Mouse (Mus musculus): Measurements from ENCODE around the gene Apba3.

The Apba3 gene

DNA sequence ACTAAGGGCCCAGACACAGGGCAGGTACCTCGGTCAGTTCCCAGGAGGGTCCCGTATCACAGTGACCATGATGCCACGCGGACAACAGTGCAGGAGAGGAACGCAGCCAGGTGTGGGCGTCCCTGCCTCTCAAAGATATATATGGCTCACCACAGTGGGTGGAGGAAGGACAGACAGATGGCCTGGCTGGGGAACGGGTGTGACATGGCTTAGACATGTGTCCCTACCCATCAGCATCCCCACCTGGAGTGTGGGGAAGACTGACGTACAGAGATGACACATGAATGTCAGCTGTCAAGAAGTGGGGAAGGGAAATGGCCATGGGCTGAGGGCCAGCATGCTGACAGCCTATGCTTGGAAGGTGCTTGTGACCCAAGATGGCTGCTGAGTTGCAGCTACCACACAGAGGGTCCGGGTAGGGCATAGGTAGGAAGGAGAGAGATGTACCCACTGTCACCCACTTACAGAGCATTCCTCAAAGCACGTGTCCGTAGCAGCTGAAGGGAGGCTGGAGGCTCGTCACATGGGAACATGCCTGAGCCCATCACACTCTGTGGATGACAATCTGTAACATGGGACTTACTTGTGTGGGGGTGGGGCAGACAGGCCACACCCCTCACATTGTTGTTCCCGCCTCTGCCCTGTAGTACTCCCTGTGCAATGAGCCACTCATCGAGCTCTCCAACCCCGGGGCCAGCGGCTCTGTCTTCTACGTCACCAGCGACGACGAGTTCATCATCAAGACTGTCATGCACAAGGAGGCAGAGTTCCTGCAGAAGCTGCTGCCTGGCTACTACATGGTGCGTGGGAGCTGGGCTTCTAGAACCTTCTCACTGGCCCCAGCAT lies 40.3 kb downstream of the Apba3 start:
- no peak for DNase-seq (ENCODE audit: low spot score in 2 of 2)

DNA sequence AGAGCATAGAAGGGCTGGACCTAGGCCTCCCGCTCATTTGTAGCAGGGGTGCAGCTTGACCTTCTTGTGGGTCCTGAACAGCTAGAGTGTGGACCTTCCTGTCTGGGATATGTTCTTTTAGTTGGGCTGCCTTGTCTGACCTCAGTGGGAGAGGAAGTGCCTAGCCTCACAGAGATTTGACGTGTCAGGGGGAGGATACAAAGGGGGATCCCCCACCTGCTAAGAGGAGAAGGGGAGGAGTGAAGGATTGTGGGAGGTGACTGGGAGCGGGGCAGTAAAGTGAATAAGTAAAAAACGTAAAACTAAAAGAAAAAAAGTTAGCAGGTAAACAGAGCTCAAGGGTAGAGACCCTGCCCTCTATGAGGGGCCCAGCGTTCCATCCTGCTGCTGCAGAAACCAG lies 42.8 kb downstream of the Apba3 start:
- DNase-seq (ENCODE audit: low spot score in 2 of 2): no peak

DNA sequence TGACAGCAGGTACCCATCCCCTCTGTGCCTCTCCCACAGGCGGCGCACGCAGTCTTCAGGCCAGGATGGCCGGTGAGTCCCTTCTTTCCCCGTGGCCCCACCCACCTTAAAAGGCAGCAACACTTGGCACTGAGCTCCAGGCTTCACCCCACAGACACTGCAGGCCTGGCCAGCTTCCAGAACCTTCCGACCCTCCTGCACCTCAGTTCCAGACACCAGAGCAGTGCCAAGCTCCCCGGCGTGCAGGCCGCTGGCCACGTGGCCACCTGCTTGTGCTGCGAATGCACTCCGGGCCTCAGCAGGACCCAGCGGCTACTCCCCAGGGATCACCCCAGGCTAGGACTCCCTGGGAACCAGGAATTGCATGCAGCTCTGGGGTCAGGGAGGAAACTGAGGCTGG lies 46.8 kb downstream of the Apba3 start:
- DNase-seq (ENCODE audit: low spot score in 2 of 2): no peak

DNA sequence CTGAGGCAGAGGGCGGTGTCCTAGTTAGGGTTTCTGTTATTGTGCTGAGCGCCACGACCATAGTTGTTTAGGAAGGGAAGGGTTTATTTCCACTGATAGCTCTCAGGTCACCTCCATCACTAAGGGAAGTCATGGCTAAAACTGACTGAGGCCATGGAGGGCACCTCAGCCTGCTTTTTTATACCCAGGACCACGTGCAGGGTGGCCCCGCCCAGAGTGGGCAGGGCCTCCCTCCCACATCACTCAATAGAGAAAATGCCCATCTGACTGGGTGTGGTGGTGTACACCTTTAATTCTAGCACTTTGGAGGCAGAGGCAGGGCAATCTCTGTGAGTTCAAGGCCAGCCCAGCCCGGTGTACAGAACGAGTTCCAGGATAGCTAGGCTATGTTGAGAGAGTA lies 47.4 kb downstream of the Apba3 start:
- DNase-seq (ENCODE audit: low spot score in 2 of 2): no peak

DNA sequence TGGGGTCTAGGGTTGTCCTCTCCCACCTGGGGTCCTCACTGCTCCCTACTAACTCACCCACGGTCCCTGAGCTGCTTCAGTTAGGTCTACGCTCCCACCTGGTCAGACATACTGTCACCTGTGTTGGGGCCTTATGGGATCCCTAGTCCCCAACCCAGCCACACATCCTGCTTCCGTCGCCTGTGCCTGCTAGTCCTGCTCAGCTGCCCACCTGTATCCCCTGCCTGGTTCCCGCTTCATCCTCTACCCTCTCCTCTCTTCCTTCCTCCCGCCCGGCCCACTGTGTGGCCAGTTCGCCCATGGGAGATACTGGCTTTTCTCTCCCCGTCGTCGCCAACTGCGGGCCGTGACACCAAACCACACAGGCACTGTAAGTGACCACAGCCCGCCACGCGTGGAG lies 48.8 kb downstream of the Apba3 start:
- no peak for DNase-seq (ENCODE audit: low spot score in 2 of 2)

DNA sequence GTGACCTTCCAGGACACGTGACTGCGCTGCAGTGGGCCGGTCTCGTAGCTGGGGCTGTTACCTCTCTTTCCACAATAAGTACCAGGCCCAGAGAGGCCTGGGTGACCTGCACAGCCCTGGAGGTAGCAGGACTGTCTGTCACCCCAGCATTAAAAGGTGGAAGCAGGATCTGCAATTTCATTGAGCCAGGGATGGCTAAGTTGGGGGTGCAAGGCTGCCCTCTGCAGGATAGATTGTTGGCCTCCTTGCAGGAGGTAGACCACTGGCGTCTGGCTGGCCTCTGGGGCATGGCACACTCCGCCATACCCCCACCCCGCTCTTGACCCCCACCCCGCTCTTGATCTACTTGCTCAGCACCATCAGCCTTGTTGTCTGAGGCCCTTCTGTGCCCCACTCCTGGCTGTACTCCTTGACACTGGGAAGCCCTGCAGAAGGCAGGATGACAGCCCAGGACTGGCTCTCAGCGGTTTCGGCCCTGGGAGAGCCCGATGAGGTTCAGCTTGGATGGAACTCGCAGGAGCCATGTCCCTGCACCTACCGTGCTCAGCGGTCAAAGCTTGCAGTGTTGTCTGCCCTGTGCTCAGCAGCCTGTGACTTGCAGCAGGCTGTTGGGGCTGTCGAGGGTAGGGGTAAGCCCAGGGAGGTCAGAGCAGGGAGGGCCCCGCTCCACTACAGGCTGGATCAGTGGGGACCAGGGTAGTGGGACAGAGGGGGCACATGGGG lies 49.7 kb downstream of the Apba3 start:
- DNase-seq (ENCODE audit: low spot score in 2 of 2): peak in 1 of 2 experiments; percentile 34

DNA sequence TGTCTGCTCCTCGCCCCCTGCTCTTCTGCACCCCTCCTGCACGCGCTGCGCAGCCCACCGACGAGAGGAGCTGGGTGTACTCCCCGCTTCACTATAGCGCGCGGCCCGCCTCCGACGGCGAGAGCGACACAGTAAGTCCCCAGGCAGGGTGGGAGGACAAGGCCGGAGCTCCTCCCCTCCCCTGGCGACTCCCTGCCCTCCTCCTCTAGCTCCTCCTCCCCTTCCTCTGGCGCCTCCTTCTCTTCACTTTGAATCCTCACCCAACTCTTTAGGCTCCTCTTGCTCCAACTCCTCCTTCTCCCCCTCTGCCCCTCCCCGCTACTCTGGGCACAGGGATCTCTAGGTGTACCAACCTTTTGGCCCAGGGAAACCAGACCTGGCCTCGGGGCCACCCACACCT lies 50.5 kb downstream of the Apba3 start:
- DNase-seq (ENCODE audit: low spot score in 2 of 2): no peak

DNA sequence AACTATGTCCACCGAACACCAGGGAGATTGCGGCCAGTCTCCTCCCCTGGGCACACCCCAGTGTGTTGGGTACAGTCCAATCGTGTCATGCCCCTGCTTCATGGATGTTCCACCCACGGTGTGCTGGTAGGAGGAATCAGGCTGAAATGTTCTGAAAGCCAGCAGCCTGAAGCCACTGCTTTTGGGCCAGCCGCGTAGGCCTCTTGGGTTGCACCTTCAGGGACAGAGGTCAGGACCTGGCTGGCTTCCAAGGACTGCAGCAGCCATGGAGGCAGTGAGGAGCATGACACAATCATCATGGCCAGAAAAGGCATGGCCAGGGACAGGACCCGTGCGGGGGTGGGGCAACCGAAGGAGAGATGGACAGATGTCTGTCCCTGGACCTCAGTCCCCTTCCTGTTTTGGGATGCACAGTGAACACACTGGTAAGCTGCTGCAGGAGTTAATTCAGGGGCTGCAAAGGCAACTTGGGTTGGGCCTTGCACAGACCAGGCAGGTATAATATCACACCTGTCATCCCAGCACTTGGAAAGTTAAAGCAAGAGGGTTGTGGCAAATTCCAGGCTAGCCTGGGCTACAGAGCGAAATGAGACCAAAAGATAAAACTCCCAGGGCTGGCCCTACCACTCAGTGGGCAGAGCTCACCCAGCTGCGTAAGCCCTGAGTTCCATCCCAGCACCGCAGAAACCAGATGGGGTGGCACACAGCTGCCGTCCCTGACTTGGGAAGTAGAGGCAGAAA lies 52.0 kb downstream of the Apba3 start:
- DNase-seq (ENCODE audit: low spot score in 2 of 2): no peak

DNA sequence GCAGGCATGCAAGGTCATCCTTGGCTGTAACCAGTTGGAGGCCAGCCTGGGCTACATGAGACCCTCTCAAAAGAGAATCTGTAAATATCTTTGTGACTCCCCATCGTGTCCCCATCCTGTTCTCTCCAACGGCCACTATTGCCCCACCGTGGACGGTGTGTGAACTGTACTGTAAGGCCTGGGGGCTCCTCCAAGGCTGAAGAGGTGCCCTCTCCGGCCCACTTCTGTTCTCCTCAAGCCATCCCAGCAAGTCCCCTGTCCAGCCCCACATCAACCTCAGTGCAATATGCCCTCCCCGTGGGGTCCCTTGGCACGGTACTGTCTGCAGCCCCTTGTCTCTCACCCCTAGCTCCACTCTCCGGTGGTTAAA lies 52.6 kb downstream of the Apba3 start:
- DNase-seq (ENCODE audit: low spot score in 2 of 2): no peak

DNA sequence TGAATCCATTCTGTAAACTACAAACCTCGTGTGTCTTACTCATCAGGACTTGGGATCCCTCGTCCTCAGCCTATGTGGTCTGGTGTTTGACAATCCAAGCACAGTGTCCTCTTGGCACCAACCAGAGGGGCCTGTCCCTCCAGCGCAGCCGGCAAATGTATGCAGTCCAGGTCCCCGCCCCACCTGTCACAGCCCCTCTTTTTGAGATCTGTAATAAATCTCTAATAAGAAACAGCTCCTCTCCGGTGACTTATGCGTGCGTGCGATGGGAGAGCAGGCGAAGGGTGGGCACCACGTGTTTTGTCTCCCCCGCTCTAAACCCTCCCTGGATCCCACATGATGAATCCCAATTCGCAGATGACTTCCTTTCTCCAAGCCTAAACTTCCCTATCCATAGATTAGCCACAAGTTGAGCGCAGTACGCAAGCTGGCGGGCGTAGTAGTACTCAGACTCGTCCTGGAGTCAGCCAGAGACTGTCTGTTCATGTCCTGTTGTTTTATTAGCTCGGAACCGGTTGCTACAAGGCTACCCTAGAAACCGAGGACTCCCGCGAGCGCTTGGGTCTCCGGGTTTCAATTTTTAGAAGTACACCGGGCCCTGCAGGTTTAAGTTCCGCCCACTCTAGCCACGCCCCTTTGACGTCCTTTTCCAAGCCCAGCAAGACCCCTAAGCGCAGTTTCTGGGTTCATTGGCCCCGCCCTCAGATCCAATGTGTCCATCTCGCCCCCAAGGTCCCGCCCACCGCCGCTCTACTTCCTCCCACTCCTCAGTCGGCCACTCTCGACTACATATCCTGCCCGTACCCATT lies 53.2 kb downstream of the Apba3 start:
- no peak for DNase-seq (ENCODE audit: low spot score in 2 of 2)

DNA sequence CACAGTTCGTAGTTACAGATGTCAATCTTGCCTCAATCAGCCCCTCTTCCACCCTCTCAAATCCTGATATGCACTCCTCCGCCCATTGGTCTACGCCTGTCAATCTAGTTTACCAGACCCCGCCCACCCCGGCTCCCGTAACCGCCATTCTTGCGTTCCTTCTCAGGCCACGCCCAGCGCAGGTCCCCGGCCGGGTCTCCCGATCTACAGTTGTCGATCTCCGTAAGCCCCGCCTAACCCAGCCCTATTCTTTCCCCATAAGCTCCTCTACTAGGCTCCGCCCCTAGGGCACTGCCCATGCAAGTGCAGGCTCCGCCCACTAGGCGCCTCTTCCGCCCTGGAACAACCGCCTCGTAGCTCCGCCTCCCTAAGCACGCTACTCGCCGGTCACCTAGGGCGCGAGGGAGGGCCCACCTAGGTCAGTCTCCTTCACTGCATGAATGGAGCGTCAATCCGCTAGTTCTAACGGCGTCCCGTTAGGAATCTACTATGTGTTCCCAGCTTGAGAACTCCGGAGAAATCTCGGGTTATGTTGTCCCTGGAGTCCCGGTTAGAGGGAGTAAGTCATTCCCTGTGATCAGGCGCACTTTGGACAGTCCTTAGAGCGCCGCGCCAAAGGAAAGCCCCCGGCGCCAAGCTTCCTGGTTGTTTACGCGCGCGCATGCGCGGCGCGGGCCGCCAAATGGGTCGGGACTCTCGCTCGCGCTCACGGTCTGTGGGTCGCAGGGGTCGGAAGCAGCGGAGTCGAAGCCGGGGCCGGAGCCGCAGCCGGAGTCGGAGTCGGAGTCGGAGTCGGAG lies 54.0 kb downstream of the Apba3 start, which contains the start of gene Cactin:
Cactin (plus strand) TSS at position 554 of the 798 bp plus-strand sequence.
- DNase-seq (ENCODE audit: low spot score in 2 of 2): peak; percentile 99

DNA sequence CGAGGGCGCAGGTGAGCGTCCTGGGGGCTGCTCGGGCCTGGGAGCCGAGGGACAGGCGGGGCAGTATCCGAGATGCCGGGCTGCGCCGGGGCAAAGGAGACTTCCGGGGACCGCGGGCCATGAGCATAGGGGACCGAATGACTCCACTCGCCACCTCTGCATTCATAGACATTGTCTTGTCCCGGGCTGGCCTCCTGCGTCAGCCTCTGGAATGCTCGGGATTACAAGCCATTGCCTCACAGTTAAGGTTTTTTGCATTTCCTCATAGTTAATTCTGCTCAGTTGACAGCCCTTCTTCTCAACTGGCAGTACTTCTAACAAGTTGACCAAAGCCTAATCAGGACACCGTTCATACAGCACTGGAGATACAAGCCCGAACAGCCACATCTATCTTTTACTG lies 54.7 kb downstream of the Apba3 start:
- DNase-seq (ENCODE audit: low spot score in 2 of 2): no peak

DNA sequence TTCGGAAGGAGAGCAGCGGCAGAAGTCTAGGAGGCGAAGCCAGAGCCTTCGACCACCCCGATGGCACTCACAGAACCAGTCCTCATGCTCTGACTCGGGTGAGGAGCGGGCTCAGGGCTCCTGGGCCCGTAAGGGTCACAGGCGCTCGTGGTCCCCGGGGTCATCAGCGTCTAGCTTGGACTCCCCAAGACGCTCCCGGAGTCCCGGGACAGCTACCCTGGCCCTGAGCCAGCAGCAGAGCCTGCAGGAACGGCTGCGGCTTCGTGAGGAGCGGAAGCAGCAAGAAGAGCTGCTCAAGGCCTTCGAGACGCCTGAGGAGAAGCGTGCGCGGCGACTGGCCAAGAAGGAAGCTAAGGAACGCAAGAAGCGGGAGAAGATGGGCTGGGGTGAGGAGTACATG lies 55.7 kb downstream of the Apba3 start:
- no peak for DNase-seq (ENCODE audit: low spot score in 2 of 2)
